Mouse (Mus musculus) testis, adult 2 months (tissue): Measurements from ENCODE around the gene Itpkb. TPM values are rescaled to one million over a fixed set of nuclear protein-coding genes. Genes with fewer than 3 reads are reported as not detected.

Experiments used
- H3K27ac ChIP-seq: fragments of 200-500 bp; 2 replicates; pipeline ENCODE4 v1.5.1; 2012; ENCODE audit warnings: low read depth, low read length; ENCODE audit not compliant: control insufficient read depth, insufficient read depth
- H3K27me3 ChIP-seq: fragments of 200-500 bp; 2 replicates; pipeline ENCODE4 v1.6.1; 2012; ENCODE audit warnings: mild to moderate bottlenecking, low read length, moderate library complexity; ENCODE audit not compliant: control insufficient read depth, insufficient read depth
- H3K36me3 ChIP-seq: fragments of 200-500 bp; 2 replicates; pipeline ENCODE4 v1.6.1; 2012; ENCODE audit warnings: mild to moderate bottlenecking, low read length; ENCODE audit not compliant: control insufficient read depth, insufficient read depth
- H3K4me1 ChIP-seq: fragments of 200-500 bp; 2 replicates; pipeline ENCODE4 v1.6.1; 2012; ENCODE audit warnings: low read length; ENCODE audit not compliant: control insufficient read depth, insufficient read depth
- H3K4me3 ChIP-seq: fragments of 200-500 bp; 2 replicates; pipeline ENCODE4 v1.5.1; 2012; ENCODE audit warnings: low read depth, mild to moderate bottlenecking, low read length, moderate library complexity, mixed read lengths; ENCODE audit not compliant: control insufficient read depth
- CTCF ChIP-seq: fragments of 200-500 bp; IDR thresholded peaks from 2 replicates; pipeline ENCODE4 v1.5.1; 2012; ENCODE audit warnings: low read depth, mild to moderate bottlenecking, inconsistent platforms, low read length, moderate library complexity; ENCODE audit not compliant: control insufficient read depth, insufficient read depth, insufficient replicate concordance
- POLR2A ChIP-seq: fragments of 200-500 bp; IDR thresholded peaks from 2 replicates; pipeline ENCODE4 v1.6.1; 2012; ENCODE audit warnings: low read depth, mild to moderate bottlenecking, inconsistent platforms, low read length, moderate library complexity; ENCODE audit not compliant: control insufficient read depth
- polyA plus RNA-seq: library from polyadenylated mRNA; depleted of rRNA; stranded (reverse); fragments of >200 nt; gene quantifications from 2 replicates; pipeline ENCODE4 v1.2.3, GENCODE M21; 2012

The Itpkb gene
- polyA plus RNA-seq, 1 experiment, result 9.9 TPM

- H3K27me3 ChIP-seq, result no peaks in the 10 kb centered on the region; the same call in 1 of the 2 replicates
- no peak overlapping the region for H3K27ac ChIP-seq
- peaks cover 14% of the 10 kb centered on the region for H3K4me1 ChIP-seq
- no peak overlapping the region for H3K4me3 ChIP-seq
- TF ChIP-seq POLR2A, result no peak
- no peak for TF ChIP-seq CTCF
- H3K36me3 ChIP-seq, result no peaks in the 10 kb centered on the region
Observed at GRCm38 (mm10) chr1:180335513-180336375, 5.5 kb downstream of the Itpkb start.

- H3K27ac ChIP-seq, result no peak overlapping the region
- H3K4me3 ChIP-seq, result no peak overlapping the region
- H3K36me3 ChIP-seq, result no peaks in the 10 kb centered on the region
- no peak for TF ChIP-seq CTCF
- no peak for TF ChIP-seq POLR2A
- H3K27me3 ChIP-seq, result no peaks in the 10 kb centered on the region
- H3K4me1 ChIP-seq, result peaks cover 3% of the 10 kb centered on the region; the same call in 1 of the 2 replicates
Observed at GRCm38 (mm10) chr1:180338358-180338757, 8.1 kb downstream of the Itpkb start.

- Histone ChIP-seq H3K36me3 (no peaks in the 10 kb centered on the region), H3K27ac (no peak overlapping the region), H3K27me3 (no peaks in the 10 kb centered on the region), H3K4me1 (no peaks in the 10 kb centered on the region), H3K4me3 (no peak overlapping the region)
- TF ChIP-seq POLR2A (no peak), CTCF (no peak)
Observed at GRCm38 (mm10) chr1:180339143-180339542, 8.9 kb downstream of the Itpkb start.

- H3K4me3 ChIP-seq, result no peak overlapping the region
- no peaks in the 10 kb centered on the region for H3K4me1 ChIP-seq
- TF ChIP-seq CTCF (no peak), POLR2A (no peak)
Observed at GRCm38 (mm10) chr1:180342944-180343343, 12.7 kb downstream of the Itpkb start.

GRCm38 (mm10) chr1:180343434-180344210, 13.3 kb downstream of the Itpkb start:
- TF ChIP-seq CTCF, result no peak
- TF ChIP-seq POLR2A, result no peak
- no peak overlapping the region for H3K4me3 ChIP-seq
- no peaks in the 10 kb centered on the region for H3K27me3 ChIP-seq
- H3K27ac ChIP-seq, result no peak overlapping the region
- no peaks in the 10 kb centered on the region for H3K36me3 ChIP-seq
- H3K4me1 ChIP-seq, result no peaks in the 10 kb centered on the region

More at GRCm38 (mm10) chr1:180342944-180343343, 12.7 kb downstream of the Itpkb start:
- Histone ChIP-seq H3K27ac (no peak overlapping the region), H3K36me3 (no peaks in the 10 kb centered on the region), H3K27me3 (no peaks in the 10 kb centered on the region)

- TF ChIP-seq CTCF (no peak), POLR2A (no peak)
- no peaks in the 10 kb centered on the region for H3K27me3 ChIP-seq
- no peaks in the 10 kb centered on the region for H3K4me1 ChIP-seq
- no peak overlapping the region for H3K4me3 ChIP-seq
- no peaks in the 10 kb centered on the region for H3K36me3 ChIP-seq
- no peak overlapping the region for H3K27ac ChIP-seq
Observed at GRCm38 (mm10) chr1:180345098-180345497, 14.8 kb downstream of the Itpkb start.

- Histone ChIP-seq H3K27me3 (no peaks in the 10 kb centered on the region), H3K4me3 (no peak overlapping the region), H3K36me3 (no peaks in the 10 kb centered on the region), H3K27ac (no peak overlapping the region), H3K4me1 (peaks cover 8% of the 10 kb centered on the region)
- no peak for TF ChIP-seq CTCF
- TF ChIP-seq POLR2A, result no peak
Observed at GRCm38 (mm10) chr1:180347059-180347458, 16.8 kb downstream of the Itpkb start.
